Mouse (Mus musculus) CH12F3 (cell line): ENCODE measurements around the gene Lrriq4.

Experiments
- in situ Hi-C: fragments of 300-500 bp; cut with MboI; formaldehyde crosslinking; loops from 2 replicates; pipeline ENCODE4 v1.14.3; 2020; ENCODE audit warnings: low sequenced_read_pairs

The Lrriq4 gene

DNA sequence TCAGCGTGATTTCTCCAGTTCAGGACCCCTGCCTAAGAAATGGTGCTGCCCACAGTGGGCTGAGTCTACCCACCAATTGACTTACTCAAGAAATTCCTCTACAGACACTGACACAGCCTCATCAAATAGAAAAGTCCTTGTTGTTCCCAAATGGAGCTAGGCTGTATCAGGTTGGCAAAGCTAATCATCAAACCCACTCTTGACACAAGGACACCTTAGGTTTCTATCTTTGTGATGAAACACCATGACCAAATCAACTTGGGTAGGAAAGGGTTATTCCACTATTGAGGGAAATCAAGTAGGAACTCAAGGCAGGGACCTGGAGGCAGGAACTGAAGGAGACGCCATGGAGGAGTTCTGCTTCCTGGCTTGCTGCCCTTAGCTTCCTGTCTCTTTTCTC, at the start of gene Lrriq4:
TSS of gene Lrriq4 (plus strand) at position 301 of the 400 bp plus-strand sequence.
- in situ Hi-C loops, result no loop called here

DNA sequence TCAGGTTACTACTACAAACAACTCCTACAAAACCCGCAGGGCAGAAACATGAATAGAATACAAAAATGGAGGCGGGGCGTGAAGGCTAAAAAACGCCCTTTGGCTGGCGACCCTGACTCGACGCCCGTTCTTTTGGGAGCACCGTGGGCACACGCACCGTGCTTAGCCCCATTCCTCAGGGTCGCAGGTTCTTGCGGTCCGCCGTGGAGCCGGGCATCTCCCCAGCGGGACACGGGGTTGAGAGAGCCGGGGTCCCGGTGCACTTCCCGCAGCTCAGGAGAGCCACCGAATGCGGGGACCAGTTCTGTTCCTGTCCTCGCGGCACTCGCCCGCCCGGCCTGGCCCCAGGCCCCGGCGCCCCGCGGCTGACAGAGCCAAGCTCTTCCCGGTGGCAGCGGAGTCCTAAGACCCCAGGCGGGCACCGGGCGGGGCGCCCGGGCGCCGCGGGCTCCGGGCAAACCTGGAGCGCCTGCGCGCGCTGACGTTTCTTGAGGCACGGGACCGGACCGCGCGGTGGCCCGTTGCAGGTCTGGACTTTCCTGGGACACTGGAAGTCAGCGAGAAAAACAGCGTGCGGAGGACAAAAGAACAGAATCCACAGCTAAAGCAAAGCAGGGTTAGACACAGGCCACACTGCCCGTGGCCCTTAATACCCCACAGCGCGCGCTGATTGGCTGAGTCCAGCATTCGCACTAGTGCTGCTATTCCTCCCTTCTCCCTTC, 49.0 kb upstream of the Lrriq4 start:
- in situ Hi-C loops, result loop anchor here (25.0 kb wide), 1 partner anchor 367 kb away; the partner anchor contains the start of gene Phc3

DNA sequence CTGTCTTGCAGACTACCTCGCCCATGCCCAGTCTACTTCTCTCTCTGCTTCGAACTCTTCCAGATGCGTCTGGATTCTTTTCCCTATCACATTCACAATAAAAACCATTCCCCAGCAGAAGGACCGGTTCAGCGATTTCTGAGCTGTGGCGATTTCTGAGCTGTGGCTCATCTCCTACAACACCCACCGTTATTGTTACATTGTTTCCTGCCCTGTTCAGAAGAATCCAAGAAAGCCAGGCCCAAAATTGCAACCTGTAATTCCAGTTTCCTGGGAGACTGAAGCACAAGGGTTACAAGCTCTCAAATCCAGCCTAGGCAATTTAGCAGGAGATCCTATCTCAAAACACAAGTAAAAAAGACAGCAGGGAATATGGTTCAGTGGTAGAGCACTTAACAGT, 47.0 kb upstream of the Lrriq4 start:
- in situ Hi-C loops, result loop anchor here (25.0 kb wide), 1 partner anchor 365 kb away; the partner anchor contains the start of gene Phc3

DNA sequence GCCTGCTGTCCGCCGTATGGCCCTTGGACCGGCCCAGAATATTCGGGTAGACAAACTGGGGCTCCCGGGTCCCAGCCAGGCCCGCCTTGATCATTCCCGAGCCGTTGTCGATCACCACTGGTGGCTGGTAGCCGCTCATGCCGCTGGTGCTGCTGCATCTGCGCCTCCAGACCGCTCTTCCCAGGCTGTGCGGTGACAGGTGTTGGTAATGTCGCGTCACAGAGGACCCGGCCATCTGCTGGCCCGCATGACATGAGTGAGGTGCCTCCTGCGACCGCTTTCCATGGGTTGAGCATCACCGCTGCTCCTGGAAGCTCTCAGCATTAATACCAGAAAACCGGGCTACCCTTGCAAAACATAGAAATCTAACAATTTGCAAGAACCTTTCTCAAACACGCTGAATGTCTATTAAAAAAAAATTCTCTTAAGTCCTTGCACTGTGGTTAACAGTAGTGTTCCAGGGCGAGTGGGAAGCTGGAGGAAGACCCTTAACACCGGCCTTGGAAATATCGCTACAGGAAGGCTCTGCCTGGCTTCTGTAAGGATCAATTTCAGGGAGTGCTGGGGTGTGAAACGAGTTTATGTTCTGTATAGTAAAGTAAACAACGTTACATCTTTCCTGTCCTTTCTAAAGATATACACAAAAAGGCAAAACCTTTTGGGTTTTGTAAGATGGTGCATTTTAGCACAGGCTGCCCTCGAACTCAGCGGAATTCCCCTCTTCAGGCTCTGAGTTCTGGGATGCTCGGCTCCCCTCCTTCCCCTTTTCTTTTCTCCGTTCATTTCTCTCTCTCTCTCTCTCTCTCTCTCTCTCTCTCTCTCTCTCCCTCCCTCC, 44.4 kb upstream of the Lrriq4 start, which contains the start of gene Actrt3:
TSS of gene Actrt3 (minus strand) at position 229 of the 835 bp plus-strand sequence.
- in situ Hi-C loops, result loop anchor here (25.0 kb wide), 1 partner anchor 362 kb away; the partner anchor contains the start of gene Phc3

DNA sequence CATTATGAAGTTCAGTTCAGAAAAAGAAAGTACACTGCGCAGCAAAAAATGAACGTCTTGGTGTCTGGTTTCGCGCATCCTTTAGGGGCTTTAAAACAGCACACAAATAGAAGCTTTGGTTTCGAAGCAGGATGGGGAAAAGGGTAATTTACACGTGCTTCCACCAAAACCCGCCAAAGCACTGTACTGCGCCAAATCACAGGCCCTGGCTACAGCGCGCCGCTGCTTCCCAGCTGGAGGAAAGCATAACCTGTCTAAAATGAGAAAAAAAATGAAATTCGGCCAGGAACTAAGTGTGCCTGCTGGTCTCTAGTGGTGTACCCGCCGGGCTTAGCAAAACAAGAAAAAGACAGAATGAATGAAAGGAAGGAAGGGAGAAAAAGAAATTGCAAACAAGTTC, 43.6 kb upstream of the Lrriq4 start:
- in situ Hi-C loops, result no loop called here

DNA sequence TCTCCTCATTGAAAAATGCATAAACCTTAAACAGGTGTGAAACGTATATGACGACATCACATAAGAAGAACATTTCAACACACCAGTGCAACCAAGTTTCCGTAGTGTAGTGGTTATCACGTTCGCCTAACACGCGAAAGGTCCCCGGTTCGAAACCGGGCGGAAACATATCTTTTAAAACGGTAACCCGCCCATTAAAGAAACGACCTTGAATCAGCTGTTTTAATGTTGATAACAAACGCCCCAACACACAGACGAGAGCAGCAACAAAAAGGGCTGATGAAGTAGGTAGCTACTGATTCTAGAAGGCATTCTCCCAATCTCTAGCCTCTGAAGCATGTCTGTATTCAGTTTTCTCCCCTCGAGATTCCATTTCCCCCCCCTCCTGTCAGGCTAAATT, 43.1 kb upstream of the Lrriq4 start:
- in situ Hi-C loops, result no loop called here

DNA sequence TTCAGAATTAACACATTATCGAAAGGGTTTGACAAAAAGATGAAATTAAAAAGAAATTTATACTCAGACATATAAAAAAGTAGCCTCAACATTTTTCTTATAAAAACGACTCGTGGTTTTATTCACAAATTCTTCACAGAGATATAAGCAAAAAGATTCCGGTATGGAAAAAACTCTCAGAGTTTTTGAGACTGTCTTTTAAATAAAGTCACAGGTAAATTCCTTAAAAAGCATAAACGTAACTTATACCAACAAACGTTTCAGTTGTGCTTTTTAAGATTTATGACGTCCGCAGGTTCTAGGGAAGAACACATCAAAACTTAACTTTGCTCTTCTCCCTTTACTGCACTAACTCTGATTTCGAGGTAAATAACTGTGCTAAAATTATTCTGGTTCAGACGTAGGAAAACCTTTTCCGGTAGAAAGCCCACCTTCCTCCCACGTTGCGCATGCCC, 42.7 kb upstream of the Lrriq4 start:
- in situ Hi-C loops, result no loop called here

DNA sequence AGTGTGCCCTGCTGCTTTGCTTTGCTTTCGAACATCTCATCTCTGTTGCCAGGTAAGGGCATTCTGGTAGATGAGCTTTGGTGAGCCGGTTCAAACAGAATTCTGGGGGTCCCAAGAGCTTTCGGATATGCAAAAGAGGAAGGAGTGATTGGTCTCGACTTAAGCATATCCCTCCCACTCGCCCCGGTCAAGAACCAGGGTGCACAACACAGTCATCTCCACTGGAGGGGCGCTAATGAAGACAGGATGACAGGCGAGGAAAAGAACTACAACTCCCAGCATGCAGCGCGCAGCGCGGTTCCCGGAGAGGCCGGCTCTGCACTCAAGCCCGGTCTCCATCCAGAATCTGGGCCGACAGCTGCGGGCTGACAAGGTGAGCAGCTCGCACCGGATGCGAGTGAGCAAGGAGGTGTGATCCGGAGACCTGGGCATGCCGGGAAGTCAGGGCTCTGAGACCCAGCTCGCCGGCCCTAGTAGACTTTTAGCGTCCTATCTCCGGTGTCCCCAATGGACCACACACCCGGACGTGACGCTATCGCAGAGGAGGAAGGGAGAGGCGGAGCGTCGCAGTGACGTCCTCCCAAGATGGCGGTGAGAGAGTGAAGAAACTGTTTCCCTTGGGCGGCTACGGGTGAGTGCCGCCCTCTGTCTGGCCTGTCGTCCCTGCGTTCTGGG, 42.1 kb upstream of the Lrriq4 start, which contains the start of gene Mynn:
TSS of gene Mynn (plus strand) at position 1 of the 675 bp plus-strand sequence.
- in situ Hi-C loops, result no loop called here

DNA sequence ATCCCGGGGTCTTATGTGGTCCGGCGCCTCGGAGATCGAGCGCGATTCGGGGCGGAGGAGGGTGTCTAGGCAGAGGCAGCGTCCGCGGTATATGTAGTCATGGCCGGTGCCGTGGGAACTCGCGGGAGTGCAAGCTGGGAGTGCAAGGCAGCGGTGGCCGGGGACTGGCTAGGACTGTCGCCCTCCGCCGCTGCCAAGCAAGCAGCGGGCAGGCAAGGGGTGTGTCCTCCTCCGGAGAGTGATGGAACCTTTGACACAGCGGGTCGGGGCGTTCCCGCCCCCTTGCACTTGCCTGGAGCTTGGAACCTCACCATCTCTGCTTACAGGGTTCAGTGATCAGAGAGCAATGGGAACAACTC, 41.6 kb upstream of the Lrriq4 start:
- in situ Hi-C loops, result no loop called here

DNA sequence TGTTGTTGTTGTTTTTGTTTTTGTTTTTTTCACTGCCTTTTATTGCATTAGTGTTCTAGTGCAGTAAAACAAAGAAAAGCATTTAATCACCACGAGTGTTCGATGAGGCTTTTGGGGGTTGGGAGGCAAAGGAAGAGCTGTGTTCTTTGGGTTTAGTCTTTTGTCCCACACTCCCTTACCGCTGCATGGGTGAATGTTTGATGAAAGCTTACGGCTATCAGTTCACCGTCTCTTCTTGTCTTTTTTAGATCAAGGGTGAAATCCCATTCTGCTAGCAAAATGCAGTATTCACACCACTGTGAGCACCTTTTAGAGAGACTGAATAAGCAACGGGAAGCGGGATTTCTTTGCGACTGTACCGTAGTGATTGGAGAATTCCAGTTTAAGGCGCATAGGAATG, 41.1 kb upstream of the Lrriq4 start:
- in situ Hi-C loops, result no loop called here

DNA sequence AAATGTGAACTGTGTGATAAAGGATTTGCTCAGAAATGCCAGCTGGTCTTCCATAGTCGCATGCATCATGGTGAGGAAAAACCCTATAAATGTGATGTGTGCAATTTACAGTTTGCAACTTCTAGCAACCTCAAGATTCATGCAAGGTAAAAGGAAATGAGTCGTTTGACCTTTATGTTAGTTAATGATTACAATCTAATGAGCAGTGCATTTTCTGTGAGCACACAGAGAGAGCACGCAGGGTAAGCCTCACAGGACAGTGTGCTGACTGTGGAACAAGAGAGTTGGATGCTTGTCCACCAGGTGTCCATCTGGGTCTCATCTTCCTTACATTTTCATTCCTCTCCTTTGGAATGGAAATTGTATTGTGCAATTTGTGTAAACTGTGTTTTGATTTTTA, 35.3 kb upstream of the Lrriq4 start:
- in situ Hi-C loops, result no loop called here

DNA sequence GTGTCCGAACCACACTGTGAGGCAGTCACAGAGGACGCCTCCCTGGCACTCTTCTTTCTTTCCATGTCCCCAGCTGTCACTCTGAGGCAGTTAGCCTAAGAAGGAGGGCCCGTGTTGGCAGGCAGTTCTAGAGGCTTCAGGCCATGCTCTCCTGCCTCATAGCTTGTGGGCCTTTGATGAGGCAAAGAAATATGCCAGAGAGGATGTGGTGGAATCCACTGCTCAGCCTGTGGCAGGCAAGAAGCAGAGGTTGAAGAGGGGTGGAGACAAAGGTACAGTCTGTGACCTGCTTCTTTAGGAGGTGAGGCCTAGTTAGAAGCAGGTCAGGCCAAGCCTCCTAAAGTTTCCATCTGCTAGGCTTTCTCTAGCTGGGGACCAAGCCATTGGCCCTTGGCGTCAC, 33.4 kb upstream of the Lrriq4 start:
- in situ Hi-C loops, result no loop called here

DNA sequence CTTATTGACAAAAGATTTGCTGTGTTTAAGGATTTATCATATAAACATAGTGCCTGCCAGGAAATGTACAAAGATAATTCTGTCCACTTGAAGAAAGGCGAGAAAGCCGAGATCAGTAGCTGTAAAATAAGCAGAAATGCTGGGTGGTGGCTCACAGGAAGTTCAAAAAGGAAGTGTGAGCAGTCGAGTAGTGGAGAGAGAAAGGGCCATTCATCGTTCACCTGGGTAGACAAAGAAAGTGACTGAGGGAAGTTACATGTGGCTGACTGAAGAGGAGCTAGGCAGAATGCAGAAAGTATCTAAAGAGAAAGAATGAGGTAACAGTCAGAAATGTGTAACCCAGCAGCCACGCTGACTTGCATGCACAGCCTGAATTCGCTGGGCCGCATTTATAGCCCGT, 24.2 kb upstream of the Lrriq4 start:
- in situ Hi-C loops, result no loop called here

DNA sequence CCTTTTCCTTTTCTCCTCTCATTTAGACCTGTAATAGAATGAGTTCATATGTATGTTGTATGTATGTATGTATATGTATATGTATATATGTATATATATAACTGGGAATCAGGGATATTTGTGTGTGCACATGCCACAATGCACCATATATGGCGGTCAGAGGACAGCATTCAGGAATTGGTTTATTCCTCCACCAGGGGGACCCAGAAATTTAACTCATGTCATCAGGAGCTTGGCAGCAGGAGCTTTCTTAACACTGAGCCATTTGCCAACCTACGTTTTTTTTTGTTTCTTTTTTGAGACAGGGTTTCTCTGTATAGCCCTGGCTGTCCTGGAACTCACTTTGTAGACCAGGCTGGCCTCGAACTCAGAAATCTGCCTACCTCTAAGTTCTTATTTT, 10.6 kb upstream of the Lrriq4 start:
- in situ Hi-C loops, result no loop called here

DNA sequence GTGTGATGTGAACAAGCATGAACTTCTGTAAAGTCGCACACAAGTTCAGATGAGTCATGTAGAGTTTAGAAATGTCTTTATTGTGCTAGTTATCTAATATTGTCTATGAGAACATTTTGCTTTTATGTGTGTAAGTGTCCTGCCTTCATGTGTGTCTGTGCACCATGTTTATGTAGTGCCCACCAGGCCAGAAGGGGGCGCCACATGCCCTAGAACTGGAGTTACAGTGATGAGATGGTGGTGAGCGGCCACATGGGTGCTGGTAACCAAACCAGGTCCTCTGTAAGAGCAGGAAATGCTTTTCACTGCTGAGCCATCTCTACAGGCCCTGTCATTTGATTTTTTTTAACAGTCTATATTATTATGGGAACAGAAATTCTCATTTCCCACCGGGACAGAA, 8.7 kb upstream of the Lrriq4 start:
- in situ Hi-C loops, result no loop called here

DNA sequence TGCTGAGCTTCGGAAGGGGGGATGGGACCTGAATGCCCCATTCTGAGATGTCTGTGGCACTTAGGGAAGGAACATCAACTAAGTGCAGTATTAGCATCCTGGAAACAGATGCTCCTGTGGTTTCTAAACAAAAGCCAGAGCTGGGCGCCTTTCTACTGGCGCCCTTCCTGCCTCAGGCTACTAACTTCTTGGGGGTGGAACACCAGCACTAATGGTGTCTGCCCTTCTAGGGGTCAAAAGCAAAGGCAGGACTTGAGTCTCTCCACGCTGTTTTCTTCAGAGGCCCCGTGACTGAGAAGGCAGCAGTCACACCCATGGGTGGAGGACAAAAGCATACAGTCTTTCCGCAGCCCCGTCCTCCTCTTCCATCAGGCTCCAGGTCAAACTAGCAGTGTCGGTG, 2.5 kb downstream of the Lrriq4 start:
- in situ Hi-C loops, result no loop called here

DNA sequence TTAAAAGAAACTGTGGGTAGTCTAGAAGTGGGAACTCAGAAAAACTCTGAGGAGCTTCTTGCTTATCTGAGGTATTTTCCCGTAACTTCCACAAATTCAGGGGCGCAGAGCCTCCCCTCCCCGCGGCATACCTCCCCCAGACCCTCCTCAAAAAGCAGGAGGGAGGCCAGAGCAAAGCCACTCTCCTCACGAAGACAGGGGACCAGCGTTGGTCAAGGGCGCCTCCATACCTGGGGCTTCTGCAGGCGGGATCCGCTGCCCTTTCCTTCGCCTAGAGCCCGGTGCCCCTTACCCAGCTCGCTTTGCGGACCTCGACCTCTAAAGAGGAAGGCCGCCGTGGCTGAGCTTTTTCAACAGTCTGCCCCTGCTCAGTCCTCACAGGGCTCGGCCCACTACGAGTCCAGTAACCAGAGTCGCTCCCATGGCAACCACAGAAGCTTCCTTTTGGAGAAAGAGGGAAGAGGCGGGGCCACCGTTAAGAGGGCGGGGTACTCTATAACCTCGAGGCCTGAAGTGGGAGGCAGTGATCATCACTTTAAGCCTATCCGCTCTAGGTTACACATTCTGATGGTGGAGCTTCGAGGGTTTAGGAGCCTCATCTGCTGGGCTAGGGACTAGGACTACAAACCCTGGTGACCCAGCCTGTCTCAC, 3.3 kb downstream of the Lrriq4 start, which contains the start of gene Lrrc34:
TSS of gene Lrrc34 (minus strand) at position 430 of the 651 bp plus-strand sequence.
- in situ Hi-C loops, result no loop called here

DNA sequence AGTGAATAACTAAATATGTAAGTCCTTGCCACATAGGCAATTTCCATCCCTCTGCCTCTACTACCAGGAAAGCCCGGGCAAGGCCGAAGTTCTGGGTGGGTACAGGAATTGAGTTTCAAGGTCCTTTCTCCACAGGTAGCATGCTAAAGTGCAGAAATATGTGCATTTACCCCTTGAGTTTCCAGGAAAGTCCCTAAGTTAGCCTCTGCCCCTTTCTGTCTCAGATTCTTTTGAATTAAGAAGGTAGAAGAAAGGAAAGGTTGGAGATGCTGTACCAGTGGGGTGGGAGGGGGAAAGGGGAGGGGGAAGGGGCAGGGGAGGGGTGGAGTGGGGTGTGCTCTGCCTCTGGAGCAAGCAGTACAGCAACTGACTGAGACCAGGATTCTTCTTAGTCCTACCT, 4.2 kb downstream of the Lrriq4 start:
- in situ Hi-C loops, result no loop called here

DNA sequence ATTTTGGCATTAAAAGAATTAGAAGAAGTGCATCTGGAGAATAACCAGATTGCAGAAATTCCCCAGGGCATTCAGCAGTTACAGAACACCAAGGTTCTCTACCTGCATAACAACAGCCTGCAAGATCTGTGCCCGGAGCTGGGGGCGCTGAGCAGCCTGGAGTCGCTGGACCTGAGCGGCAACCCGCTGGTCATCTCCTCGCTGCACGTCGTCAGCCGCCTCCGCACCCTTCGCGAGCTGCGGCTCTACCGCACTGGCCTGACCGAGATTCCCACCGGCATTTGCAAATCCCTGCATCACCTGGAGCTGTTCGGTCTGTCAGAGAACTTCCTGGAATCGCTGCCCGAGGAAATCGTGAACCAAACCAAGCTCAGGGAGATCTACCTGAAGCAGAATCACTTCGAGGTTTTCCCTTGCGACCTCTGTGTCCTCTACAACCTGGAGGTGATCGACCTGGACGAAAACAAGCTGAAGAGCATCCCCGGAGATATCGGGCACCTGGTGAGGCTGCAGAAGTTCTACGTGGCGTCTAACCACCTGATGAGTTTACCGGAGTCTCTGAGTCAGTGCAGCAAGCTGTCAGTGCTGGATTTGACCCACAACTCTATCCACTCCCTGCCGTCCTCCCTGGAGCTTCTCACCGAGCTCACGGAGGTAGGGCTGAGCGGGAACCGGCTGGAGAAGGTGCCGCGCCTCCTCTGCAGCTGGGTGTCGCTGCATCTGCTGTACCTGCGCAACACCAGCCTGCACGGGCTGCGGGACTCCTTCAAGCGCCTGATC, 5.9 kb downstream of the Lrriq4 start:
- in situ Hi-C loops, result no loop called here

DNA sequence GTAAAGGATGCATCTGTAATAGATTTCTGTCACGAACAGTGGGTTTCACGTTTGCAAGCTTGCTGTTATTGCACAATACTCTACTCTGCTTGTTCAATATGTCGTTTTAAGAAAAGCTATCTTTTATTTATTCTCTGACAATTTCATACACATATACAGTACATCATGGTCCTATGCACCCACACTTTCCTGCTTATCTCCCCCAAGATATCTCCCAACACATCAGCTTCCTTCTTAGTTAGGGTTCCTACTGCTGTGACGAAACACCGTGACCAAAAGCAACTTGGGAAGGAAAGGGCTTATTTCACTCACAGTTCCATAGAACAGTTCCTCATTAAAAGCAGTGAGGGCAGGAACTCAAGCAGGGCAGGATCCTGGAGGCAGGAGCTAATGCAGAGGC, 11.6 kb downstream of the Lrriq4 start:
- in situ Hi-C loops, result no loop called here
